Mouse (Mus musculus): Measurements from ENCODE around the gene Trim62.

Gene Trim62

GRCm38 (mm10) chr4:128884711-128885095, 1.3 kb downstream of the Trim62 start:
- in situ Hi-C loops (cut with MboI; ENCODE audit: low sequenced_read_pairs): no loop called here

- in situ Hi-C loops (cut with MboI; ENCODE audit: low sequenced_read_pairs): no loop called here
Measured at GRCm38 (mm10) chr4:128885540-128885939, 2.2 kb downstream of the Trim62 start.

DNA sequence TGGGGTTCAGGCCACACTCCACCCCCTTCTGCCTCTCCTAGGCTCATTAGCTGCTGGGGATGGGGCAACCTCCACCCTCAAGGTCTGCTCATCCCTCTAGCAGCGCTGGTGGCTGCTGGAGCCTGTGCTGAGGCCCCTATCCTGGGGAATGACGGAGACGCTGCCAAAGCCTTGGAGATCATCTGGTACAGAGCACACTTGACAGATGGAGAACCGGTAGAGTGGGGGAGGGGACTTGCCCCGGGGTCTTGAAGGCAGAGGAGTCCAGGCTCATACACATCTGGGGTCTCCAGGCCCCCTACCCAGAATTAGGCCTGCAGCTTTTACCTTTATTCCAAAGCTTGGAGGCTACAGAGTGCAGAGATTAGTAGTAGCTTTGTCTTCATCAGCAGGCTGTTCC, 3.2 kb downstream of the Trim62 start:
- in situ Hi-C loops (cut with MboI; ENCODE audit: low sequenced_read_pairs): no loop called here

DNA sequence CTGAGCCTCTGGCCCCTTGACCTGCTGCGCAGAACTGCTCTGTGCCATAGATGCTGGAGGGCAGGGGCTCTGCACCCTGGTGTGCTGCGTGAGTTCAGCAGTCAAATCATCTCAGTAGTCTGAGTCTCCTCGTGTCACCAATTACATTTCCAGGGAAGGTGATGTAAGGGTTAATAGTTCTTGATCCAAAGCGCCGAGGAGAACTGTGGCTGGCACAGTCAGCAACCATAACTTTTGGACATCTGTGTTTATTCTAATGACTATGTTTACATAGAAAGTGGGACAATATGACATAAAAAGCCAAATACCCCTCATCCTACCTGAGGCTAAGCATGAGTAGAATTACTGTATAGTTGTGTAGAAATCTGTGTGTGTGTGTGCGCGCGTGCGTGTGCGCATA, 3.6 kb downstream of the Trim62 start:
- in situ Hi-C loops (cut with MboI; ENCODE audit: low sequenced_read_pairs): no loop called here

GRCm38 (mm10) chr4:128887641-128888091, 4.3 kb downstream of the Trim62 start:
- in situ Hi-C loops (cut with MboI; ENCODE audit: low sequenced_read_pairs): no loop called here

DNA sequence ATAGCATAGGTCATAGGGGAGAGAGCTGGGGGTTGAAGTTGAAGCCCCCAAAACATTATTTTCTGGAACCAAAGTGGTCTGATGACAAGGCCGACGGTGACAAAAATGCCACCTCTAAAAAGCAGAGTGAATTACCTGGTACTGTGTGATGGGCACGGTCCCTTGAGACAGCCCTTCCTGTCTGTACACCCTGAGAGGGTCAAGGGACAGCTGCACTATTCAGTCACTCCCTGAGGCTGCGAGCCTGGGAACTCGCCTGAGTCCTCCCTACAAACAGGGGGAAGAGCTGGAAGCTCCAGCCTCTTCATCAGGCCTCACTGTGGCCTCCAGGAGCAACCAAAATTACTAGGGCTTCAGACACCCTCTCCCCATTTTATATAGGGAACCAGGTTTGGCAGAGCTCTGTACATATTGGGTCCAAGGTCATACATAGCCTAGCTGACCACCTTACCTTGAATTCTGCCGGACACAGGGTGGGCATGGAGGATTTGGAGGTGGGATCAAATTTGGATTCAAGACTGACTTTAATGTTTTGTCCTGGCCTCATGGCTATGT, 5.1 kb downstream of the Trim62 start:
- in situ Hi-C loops (cut with MboI; ENCODE audit: low sequenced_read_pairs): no loop called here

GRCm38 (mm10) chr4:128889752-128890630, 6.6 kb downstream of the Trim62 start:
- in situ Hi-C loops (cut with MboI; ENCODE audit: low sequenced_read_pairs): no loop called here

DNA sequence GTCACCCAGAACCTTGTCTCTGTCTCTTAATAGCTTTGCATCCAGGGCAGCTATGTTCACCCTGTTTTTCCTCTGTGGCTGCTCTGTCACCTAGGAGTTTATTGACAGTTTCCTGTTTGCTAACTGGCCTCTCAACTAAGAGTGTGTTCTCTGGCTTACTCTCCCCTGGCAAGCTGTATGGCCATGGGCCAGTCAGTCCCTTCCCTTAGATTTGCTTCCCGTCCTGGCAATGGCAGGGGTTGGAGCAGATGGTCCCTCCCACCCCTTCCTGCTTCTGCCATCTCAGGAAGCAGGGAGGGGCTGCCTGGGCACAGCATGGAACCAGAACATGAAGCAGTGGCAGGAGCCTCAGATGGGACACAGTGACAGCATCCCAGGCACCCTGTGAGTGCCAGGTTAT, 7.8 kb downstream of the Trim62 start:
- in situ Hi-C loops (cut with MboI; ENCODE audit: low sequenced_read_pairs): no loop called here

- in situ Hi-C loops (cut with MboI; ENCODE audit: low sequenced_read_pairs): no loop called here
Measured at GRCm38 (mm10) chr4:128891746-128892145, 8.4 kb downstream of the Trim62 start.

GRCm38 (mm10) chr4:128892188-128892587, 8.8 kb downstream of the Trim62 start:
- in situ Hi-C loops (cut with MboI; ENCODE audit: low sequenced_read_pairs): no loop called here

DNA sequence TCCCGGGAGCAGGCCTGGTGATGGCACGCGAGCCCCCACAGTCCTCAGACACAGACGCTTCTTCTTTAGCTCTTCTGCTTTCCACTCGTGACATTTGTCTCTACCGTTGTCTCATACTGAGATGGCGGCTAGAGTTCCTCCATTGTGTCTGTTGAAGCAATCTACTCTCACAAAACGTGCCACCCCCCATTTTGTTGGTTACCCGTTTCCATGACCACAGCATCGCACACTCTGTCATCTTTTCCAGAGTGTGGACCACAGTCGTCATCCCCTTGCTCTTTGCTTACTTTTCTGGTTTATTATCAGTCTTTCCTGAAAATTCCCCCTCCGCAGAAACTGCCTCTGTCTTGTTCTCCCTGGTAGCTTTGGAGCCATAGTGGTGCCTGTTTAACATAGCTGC, 10.7 kb downstream of the Trim62 start:
- in situ Hi-C loops (cut with MboI; ENCODE audit: low sequenced_read_pairs): no loop called here

- in situ Hi-C loops (cut with MboI; ENCODE audit: low sequenced_read_pairs): no loop called here
Measured at GRCm38 (mm10) chr4:128895841-128896240, 12.5 kb downstream of the Trim62 start.

DNA sequence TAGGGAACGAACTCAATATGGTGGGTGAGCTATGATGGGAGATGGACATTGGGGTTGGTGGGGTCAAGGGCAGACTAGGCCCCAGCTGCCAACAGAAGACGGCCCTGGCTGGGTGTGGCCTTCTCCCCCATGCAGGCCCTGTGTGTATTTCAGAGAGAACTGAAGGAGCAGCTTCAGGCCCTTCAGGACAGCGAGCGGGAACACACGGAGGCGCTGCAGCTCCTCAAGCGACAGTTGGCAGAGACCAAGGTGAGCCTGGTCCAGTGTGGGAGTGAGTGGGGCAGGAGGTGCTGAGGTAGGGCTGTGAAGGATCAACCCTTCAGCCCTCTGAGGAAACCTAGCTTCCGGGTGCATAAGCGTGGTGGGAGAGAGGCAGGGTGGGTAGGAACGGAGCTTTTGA, 13.3 kb downstream of the Trim62 start:
- in situ Hi-C loops (cut with MboI; ENCODE audit: low sequenced_read_pairs): no loop called here

GRCm38 (mm10) chr4:128897911-128898421, 14.6 kb downstream of the Trim62 start:
- in situ Hi-C loops (cut with MboI; ENCODE audit: low sequenced_read_pairs): no loop called here

DNA sequence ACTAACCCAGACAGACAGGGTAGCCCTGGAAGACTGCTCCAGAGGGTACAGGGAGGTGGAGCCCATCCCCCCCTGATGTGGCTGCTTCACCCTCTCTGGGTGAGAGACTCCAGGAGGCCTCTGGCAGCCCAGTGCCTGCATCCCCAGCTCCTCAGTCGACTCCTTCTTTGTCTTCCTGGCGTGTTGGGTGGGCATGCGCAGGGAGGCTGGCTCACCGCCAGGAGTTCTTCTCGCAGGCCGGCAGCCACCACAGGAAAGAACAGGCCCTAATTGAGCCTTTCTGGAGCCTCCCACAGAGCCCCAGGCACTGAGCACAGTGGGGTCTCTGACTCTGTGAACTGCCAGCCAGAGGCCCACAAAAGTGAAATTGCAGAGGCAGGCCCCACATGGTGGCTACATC, 16.0 kb downstream of the Trim62 start:
- in situ Hi-C loops (cut with MboI; ENCODE audit: low sequenced_read_pairs): no loop called here

DNA sequence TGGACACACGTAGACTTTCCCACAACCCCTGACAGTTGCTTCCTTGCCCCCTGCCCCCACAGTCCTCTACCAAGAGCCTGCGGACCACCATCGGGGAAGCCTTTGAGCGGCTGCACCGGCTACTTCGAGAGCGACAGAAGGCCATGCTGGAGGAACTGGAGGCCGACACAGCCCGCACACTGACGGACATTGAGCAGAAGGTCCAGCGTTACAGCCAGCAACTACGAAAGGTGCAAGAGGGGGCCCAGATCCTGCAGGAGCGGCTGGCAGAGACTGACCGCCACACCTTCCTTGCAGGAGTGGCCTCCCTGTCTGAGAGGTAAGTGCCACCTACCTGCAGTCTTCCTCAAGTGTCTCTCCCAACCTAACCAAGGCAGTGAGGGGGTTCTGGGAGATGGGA, 17.1 kb downstream of the Trim62 start:
- in situ Hi-C loops (cut with MboI; ENCODE audit: low sequenced_read_pairs): no loop called here

GRCm38 (mm10) chr4:128902390-128902789, 19.0 kb downstream of the Trim62 start:
- in situ Hi-C loops (cut with MboI; ENCODE audit: low sequenced_read_pairs): no loop called here

DNA sequence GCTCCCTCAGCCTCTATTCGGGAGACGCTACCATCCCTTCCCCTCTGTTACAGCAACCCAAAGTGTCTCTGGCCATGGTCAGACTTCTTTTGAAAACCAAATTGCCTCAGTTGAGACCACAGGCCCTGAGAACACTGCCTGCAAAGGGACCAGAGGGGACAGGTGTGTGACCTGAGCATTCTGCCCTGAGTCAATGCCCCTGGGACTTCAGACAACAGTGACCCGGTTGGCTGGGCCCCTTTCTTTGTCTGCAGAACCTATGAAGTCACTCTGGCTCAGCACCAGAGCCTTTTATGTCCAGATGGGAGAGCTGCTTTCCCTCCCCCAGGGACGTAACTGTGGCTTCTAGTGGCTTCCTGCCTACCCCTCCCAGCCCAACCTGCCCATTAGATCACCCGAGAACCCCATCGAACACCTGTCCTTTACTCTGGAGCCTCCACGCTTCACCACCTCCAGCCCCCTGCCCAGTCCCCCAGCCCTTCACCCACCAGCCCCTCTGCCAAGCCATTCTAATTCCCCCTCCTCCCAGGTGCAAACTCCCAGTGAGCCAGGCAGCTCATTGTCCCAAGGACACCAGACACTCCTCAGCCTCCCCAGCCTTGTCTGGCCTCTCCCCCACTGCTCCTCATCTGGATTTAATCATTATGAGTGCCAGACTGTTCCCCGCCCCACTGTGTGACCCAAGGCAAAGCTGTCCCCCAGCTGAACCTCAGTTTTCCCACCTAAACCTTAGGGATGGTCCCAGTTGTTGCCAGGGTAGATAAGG, 20.8 kb downstream of the Trim62 start:
- in situ Hi-C loops (cut with MboI; ENCODE audit: low sequenced_read_pairs): no loop called here

DNA sequence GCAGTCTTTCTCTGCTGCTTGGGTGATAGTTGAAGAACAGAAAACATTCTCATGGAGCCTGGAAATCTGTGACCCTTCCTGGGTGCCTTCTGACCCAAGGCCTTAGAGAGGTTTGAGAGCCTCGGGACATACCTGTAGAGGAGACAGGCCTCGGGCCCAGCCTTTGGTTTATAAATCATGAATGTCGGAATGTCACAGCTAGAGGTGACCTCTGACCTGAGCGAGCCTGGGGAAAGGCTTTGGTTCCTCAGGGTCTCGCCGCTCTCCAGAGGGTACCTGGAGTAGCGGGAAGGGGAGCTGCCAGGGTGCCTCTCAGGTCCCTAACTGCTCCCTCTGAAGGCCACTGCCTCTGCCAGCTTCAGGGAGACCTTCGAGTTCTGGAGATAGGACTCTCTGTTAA, 21.9 kb downstream of the Trim62 start:
- in situ Hi-C loops (cut with MboI; ENCODE audit: low sequenced_read_pairs): no loop called here

GRCm38 (mm10) chr4:128906757-128907156, 23.4 kb downstream of the Trim62 start:
- in situ Hi-C loops (cut with MboI; ENCODE audit: low sequenced_read_pairs): no loop called here

DNA sequence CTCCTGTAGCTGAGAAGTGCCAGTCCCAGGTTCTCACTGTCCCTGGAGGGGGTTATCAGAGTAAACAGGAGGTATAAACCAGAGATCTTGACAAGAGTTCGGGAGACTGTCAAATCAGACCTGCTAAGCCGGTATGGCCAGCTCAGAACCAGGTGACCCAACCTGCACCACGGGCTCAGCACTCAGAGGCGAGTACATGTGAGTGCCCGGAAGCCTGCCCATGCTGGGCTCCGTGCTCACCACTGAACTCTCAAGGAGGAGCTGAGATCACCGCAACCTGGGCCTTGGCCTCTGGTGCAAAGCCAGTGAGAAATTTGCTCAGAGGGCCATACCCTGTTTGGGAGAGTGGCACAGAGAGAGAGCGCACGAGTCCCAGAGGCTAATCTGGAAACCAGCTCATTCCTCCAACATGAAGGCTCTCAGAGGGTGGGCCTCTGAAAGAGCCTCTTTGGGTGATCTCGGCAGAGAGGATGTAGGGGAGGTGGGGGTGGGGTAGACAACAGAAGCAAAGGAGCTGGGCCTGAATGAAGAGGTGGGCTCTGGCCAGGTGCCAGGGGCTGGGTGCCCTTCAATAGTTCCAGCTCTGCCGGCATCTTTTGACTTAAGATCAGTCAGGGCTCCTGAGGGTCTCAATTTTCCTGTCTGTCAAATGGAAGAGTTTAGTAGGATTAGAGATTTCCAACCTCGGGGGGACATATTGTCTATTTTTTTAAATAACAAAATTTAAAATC, 24.0 kb downstream of the Trim62 start:
- in situ Hi-C loops (cut with MboI; ENCODE audit: low sequenced_read_pairs): no loop called here

Measured in CH12F3 (cell line).